Mouse (Mus musculus) neural tube, embryonic 13.5 days (tissue): ENCODE results near the gene Pik3r6. TPM values are rescaled to one million over a fixed set of nuclear protein-coding genes. Genes with fewer than 3 reads are reported as not detected.

Source experiments
- ATAC-seq: fragments of 200-750 bp; cut with Nextera tagmentation; 2 replicates; pipeline ENCODE4 v1.8.0; 2017; ENCODE audit warnings: low read depth, mild to moderate bottlenecking, moderate TSS enrichment, moderate library complexity
- H3K27ac ChIP-seq: fragments of 300-500 bp; sonication (generic); replicated peaks from 2 replicates; pipeline ENCODE4 v1.5.1; 2015; ENCODE audit warnings: moderate library complexity, mild to moderate bottlenecking, inconsistent platforms
- H3K27me3 ChIP-seq: fragments of 300-500 bp; sonication (generic); 2 replicates; pipeline ENCODE4 v1.6.1; 2015; ENCODE audit warnings: mild to moderate bottlenecking, inconsistent platforms
- H3K36me3 ChIP-seq: fragments of 300-500 bp; sonication (generic); 2 replicates; pipeline ENCODE4 v1.6.1; 2015; ENCODE audit warnings: mild to moderate bottlenecking, inconsistent platforms
- H3K4me1 ChIP-seq: fragments of 300-500 bp; sonication (generic); replicated peaks from 2 replicates; pipeline ENCODE4 v1.6.1; 2015; ENCODE audit warnings: inconsistent platforms
- H3K4me2 ChIP-seq: fragments of 300-500 bp; sonication (generic); 2 replicates; pipeline ENCODE4 v1.6.1; 2015; ENCODE audit warnings: inconsistent platforms, mild to moderate bottlenecking, moderate library complexity
- H3K4me3 ChIP-seq: fragments of 300-500 bp; sonication (generic); 2 replicates; pipeline ENCODE4 v1.5.1; 2015; ENCODE audit warnings: mild to moderate bottlenecking, inconsistent platforms
- H3K9ac ChIP-seq: fragments of 300-500 bp; sonication (generic); 2 replicates; pipeline ENCODE4 v1.6.1; 2015; ENCODE audit warnings: moderate library complexity, mild to moderate bottlenecking, inconsistent platforms
- H3K9me3 ChIP-seq: fragments of 300-500 bp; sonication (generic); 2 replicates; pipeline ENCODE4 v1.6.1; 2016; ENCODE audit warnings: inconsistent platforms
- WGBS: fragments of 180-500 bp; shearing (Covaris S2); methylation state at CpG from one replicate; pipeline ENCODE4 v1.1.7; 2015; 5-methylcytosine and 5-hydroxymethylcytosine counted together
- polyA plus RNA-seq: library from polyadenylated mRNA; unstranded; fragments of >200 nt; fragmentation: Nextera tagmentation; extraction: Ambion mirVana; gene quantifications from 2 replicates; pipeline ENCODE4 v1.2.1, GENCODE M21; 2015

Pik3r6 gene
- polyA plus RNA-seq, 1 experiment from 2014 or later, result 2.3 TPM

- no peak for ATAC-seq
- WGBS, result 26% methylated on average over 2 of the region's 2 CpGs
- H3K36me3 ChIP-seq, result no peaks in the 10 kb centered on the region
- peaks cover 14% of the 10 kb centered on the region; the same call in 1 of the 2 replicates for H3K4me1 ChIP-seq
- H3K4me2 ChIP-seq, result no peak overlapping the region
- no peak overlapping the region for H3K4me3 ChIP-seq
- H3K9me3 ChIP-seq, result no peaks in the 10 kb centered on the region
- no peaks in the 10 kb centered on the region for H3K27me3 ChIP-seq
- H3K9ac ChIP-seq, result no peak overlapping the region
- H3K27ac ChIP-seq, result no peak overlapping the region
Measured at GRCm38 (mm10) chr11:68489236-68489635, 13.6 kb upstream of the Pik3r6 start.

DNA sequence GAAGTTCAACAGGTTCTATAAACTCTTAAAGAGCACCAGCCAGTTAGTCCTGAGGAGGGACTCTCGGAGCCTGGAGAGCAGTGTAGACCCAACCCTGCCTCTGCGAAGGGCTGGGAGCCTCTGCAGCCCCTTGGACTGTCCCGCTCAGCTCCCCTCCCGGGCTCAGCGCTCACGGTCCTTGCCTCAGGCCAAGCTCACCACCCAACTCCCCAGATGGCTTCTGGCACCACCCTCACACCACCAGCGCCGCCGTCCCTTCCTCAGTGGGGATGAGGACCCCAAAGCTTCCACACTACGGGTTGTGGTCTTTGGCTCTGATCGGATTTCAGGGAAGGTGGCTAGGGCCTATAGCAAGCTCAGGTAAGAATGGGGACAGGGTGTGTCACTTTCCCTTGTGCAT is 10.2 kb upstream of the Pik3r6 start:
- H3K27me3 ChIP-seq, result no peaks in the 10 kb centered on the region
- no peak overlapping the region for H3K9ac ChIP-seq
- no peak for ATAC-seq
- no peak overlapping the region for H3K27ac ChIP-seq
- H3K36me3 ChIP-seq, result no peaks in the 10 kb centered on the region
- peaks cover 3% of the 10 kb centered on the region; the same call in 1 of the 2 replicates for H3K4me1 ChIP-seq
- no peak overlapping the region for H3K4me3 ChIP-seq
- WGBS, result 89% methylated on average over 11 of the region's 11 CpGs
- H3K9me3 ChIP-seq, result no peaks in the 10 kb centered on the region
- no peak overlapping the region for H3K4me2 ChIP-seq

DNA sequence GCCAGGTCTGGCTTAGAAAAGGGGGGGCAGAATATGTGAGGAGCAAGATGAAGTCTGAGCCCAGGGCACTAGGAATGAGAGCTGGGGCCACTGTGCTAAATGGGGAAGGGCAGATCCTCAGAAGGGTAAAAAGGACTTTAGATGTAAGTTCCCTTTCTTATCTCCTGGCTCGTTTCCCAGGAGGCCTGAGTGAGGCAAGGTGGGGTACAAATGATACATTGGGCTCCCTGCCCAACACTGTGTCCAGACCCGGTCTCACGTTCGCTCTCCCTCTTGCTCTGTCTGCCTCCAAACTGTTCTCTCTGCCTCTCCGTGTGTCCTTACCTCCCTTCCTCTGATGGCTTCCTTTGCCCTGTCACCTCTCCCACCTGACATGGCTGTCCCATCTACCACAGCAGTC is 9.1 kb upstream of the Pik3r6 start:
- no peak for ATAC-seq
- Histone ChIP-seq H3K9me3 (no peaks in the 10 kb centered on the region), H3K27ac (no peak overlapping the region), H3K4me1 (peaks cover 3% of the 10 kb centered on the region; the same call in 1 of the 2 replicates), H3K4me3 (no peak overlapping the region), H3K27me3 (no peaks in the 10 kb centered on the region), H3K4me2 (no peak overlapping the region), H3K36me3 (no peaks in the 10 kb centered on the region), H3K9ac (no peak overlapping the region)
- 84% methylated on average over 5 of the region's 5 CpGs for WGBS

DNA sequence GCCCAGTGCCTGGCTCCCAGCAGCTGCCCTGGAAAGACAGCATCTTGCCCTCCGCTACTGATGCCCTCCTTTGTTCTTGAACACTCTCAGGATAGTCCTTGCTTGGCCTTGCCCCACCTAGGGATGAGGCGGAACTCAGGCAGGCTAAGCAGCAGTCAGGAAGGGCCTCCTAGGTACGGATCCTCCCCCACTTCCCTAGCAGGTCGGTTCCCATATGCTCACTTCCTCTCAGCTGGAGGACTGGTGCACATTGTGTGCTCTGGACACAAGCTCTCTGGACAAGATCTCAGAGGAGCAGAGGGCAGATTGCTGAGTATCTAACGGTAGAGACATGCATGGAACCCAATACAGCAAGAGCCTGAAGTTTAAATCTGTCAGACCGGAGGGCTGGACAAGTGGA is 5.7 kb upstream of the Pik3r6 start:
- Histone ChIP-seq H3K9me3 (no peaks in the 10 kb centered on the region), H3K36me3 (no peaks in the 10 kb centered on the region), H3K4me1 (no peaks in the 10 kb centered on the region), H3K27me3 (no peaks in the 10 kb centered on the region), H3K9ac (no peak overlapping the region), H3K4me2 (no peak overlapping the region), H3K27ac (no peak overlapping the region), H3K4me3 (no peak overlapping the region)
- WGBS, result 73% methylated on average over 6 of the region's 6 CpGs
- ATAC-seq, result no peak

GRCm38 (mm10) chr11:68498517-68498916 is 4.3 kb upstream of the Pik3r6 start:
- WGBS, result 90% methylated on average over 11 of the region's 11 CpGs
- H3K27me3 ChIP-seq, result no peaks in the 10 kb centered on the region

GRCm38 (mm10) chr11:68498999-68499699 is 3.7 kb upstream of the Pik3r6 start:
- Histone ChIP-seq H3K9me3 (no peaks in the 10 kb centered on the region), H3K4me1 (no peaks in the 10 kb centered on the region), H3K4me2 (no peak overlapping the region), H3K9ac (no peak overlapping the region), H3K4me3 (no peak overlapping the region), H3K27ac (no peak overlapping the region), H3K27me3 (no peaks in the 10 kb centered on the region), H3K36me3 (no peaks in the 10 kb centered on the region)
- no peak for ATAC-seq
- WGBS, result 69% methylated on average over 8 of the region's 8 CpGs

More at GRCm38 (mm10) chr11:68498517-68498916, 4.3 kb upstream of the Pik3r6 start:
- no peak overlapping the region for H3K4me2 ChIP-seq
- no peak for ATAC-seq
- no peaks in the 10 kb centered on the region for H3K4me1 ChIP-seq
- no peak overlapping the region for H3K4me3 ChIP-seq
- H3K9ac ChIP-seq, result no peak overlapping the region
- no peaks in the 10 kb centered on the region for H3K9me3 ChIP-seq
- no peaks in the 10 kb centered on the region for H3K36me3 ChIP-seq
- no peak overlapping the region for H3K27ac ChIP-seq

- no peak for ATAC-seq
- H3K4me3 ChIP-seq, result no peak overlapping the region
- H3K36me3 ChIP-seq, result no peaks in the 10 kb centered on the region
- no peaks in the 10 kb centered on the region for H3K27me3 ChIP-seq
- H3K27ac ChIP-seq, result no peak overlapping the region
- H3K9me3 ChIP-seq, result no peaks in the 10 kb centered on the region
- 71% methylated on average over 14 of the region's 14 CpGs for WGBS
- no peak overlapping the region for H3K4me2 ChIP-seq
- no peak overlapping the region for H3K9ac ChIP-seq
- H3K4me1 ChIP-seq, result no peaks in the 10 kb centered on the region
Measured at GRCm38 (mm10) chr11:68500949-68501350, 1.9 kb upstream of the Pik3r6 start.

DNA sequence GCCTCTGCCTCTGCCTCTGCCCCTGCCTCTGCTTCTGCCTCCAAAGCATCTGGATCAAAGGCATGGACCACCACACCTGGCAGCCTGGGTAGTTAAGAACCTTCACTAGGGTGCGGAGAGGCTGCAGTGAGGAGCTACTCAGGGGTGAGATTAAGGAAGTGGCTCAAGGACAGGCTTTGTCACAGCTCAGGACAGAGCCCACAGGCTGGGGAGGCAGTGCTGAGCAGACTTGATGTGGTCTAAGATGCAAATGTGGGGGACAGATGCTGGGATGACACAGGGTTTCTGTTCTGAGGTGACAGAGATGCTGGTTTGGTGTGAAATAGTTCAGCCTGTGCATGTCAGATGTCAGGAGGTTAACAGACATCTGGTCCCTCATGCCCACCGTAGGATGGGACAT is 411 bp upstream of the Pik3r6 start:
- H3K4me1 ChIP-seq, result no peaks in the 10 kb centered on the region
- no peaks in the 10 kb centered on the region for H3K9me3 ChIP-seq
- H3K27ac ChIP-seq, result no peak overlapping the region
- no peaks in the 10 kb centered on the region for H3K27me3 ChIP-seq
- no peak overlapping the region for H3K9ac ChIP-seq
- H3K36me3 ChIP-seq, result no peaks in the 10 kb centered on the region
- H3K4me2 ChIP-seq, result no peak overlapping the region
- 82% methylated on average over 2 of the region's 2 CpGs for WGBS
- no peak for ATAC-seq
- H3K4me3 ChIP-seq, result no peak overlapping the region

- no peak overlapping the region for H3K9ac ChIP-seq
- no peak overlapping the region for H3K4me2 ChIP-seq
- ATAC-seq, result no peak
- H3K9me3 ChIP-seq, result no peaks in the 10 kb centered on the region
- no peak overlapping the region for H3K4me3 ChIP-seq
- H3K27ac ChIP-seq, result no peak overlapping the region
- no peaks in the 10 kb centered on the region for H3K27me3 ChIP-seq
- no peaks in the 10 kb centered on the region for H3K36me3 ChIP-seq
- WGBS, result 84% methylated on average over 11 of the region's 11 CpGs
- H3K4me1 ChIP-seq, result no peaks in the 10 kb centered on the region
Measured at GRCm38 (mm10) chr11:68504913-68505312, 2.1 kb downstream of the Pik3r6 start.

- Histone ChIP-seq H3K27ac (no peak overlapping the region), H3K9me3 (no peaks in the 10 kb centered on the region), H3K27me3 (no peaks in the 10 kb centered on the region), H3K4me1 (no peaks in the 10 kb centered on the region), H3K9ac (no peak overlapping the region), H3K4me2 (no peak overlapping the region), H3K4me3 (no peak overlapping the region), H3K36me3 (no peaks in the 10 kb centered on the region)
- no peak for ATAC-seq
- WGBS, result 93% methylated on average over 7 of the region's 7 CpGs
Measured at GRCm38 (mm10) chr11:68507246-68507645, 4.4 kb downstream of the Pik3r6 start.

DNA sequence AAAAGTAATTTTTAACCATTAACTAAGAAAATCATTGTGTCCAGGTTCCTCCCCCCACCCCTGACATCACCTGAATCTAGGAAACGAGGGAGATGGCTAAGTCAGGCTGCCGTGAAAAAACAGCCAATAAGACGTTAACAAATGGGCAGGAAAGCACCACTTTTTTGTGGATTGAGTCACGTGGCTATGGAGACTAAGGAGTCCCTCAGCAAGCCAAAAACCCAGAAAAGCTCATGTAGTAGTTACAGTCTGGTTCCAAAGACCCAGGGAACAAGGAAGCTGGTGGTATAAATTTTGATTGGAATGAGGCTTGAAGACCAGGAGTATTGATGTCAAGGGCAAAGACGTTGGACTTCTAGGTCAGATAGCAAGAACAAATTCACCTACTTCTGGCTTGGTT is 5.8 kb downstream of the Pik3r6 start:
- H3K9me3 ChIP-seq, result no peaks in the 10 kb centered on the region
- H3K4me3 ChIP-seq, result no peak overlapping the region
- no peaks in the 10 kb centered on the region for H3K36me3 ChIP-seq
- no peak overlapping the region for H3K4me2 ChIP-seq
- no peaks in the 10 kb centered on the region for H3K4me1 ChIP-seq
- H3K27ac ChIP-seq, result no peak overlapping the region
- H3K27me3 ChIP-seq, result no peaks in the 10 kb centered on the region
- no peak overlapping the region for H3K9ac ChIP-seq
- no peak for ATAC-seq
- 78% methylated on average over 5 of the region's 5 CpGs for WGBS

DNA sequence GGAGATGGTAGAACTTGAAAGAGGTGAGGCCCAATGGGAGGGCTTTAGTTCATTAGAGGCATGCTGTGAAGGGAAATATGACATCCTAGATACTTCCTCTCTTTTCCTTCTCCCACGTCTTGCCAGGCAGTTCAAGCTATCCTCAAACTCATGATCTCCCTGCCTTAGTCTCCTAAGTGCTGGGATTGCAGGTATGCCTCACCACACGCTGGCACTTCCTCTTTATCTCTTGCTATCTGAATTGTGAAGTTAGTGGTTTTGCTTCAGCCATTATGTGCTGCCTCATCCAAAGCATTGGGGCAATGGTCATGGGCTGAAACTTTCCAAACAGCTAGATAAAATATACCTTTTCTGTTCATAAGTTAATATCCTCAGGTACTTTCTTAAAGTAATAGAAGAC is 6.4 kb downstream of the Pik3r6 start:
- Histone ChIP-seq H3K4me1 (no peaks in the 10 kb centered on the region), H3K4me2 (no peak overlapping the region), H3K9ac (no peak overlapping the region), H3K4me3 (no peak overlapping the region), H3K27me3 (no peaks in the 10 kb centered on the region), H3K36me3 (no peaks in the 10 kb centered on the region), H3K27ac (no peak overlapping the region), H3K9me3 (no peaks in the 10 kb centered on the region)
- 75% methylated on average over 2 of the region's 2 CpGs for WGBS
- no peak for ATAC-seq

GRCm38 (mm10) chr11:68513969-68514368 is 11.2 kb downstream of the Pik3r6 start:
- Histone ChIP-seq H3K4me1 (no peaks in the 10 kb centered on the region), H3K4me3 (no peak overlapping the region), H3K27me3 (no peaks in the 10 kb centered on the region), H3K9me3 (peaks cover 6% of the 10 kb centered on the region; the same call in 1 of the 2 replicates), H3K27ac (no peak overlapping the region), H3K36me3 (no peaks in the 10 kb centered on the region), H3K9ac (no peak overlapping the region), H3K4me2 (no peak overlapping the region)
- 40% methylated on average over 3 of the region's 3 CpGs for WGBS
- no peak for ATAC-seq
